Mouse (Mus musculus) urinary bladder, postnatal 4 days (tissue): ENCODE results near the gene Clip2.

Experiments used
- DNase-seq, 2 experiments: peaks; one replicate each; pipeline ENCODE4 v3.0.0; 2021 to 2022; ENCODE audit warnings: low spot score in 2 of 2

Gene Clip2

DNA sequence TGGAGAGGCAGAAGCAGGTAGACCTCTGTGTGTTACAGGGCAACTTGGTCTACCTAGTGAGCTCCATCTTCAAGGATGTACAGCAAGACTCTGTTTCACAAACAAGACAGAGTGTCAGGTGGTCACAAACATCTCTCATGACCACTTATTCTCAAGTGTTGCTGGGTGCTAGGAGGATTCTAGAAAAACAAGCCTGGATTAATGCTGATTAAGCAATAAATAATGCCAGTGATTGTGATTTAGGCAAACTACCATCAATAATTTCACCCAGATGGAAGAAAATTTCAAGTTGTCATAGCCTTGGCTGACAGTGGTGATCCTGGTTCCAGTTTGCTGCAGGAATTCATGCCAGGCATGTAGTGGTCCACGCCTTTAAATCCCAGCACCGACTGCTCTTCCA is 12.0 kb upstream of the Clip2 start:
- DNase-seq, result no peak

DNA sequence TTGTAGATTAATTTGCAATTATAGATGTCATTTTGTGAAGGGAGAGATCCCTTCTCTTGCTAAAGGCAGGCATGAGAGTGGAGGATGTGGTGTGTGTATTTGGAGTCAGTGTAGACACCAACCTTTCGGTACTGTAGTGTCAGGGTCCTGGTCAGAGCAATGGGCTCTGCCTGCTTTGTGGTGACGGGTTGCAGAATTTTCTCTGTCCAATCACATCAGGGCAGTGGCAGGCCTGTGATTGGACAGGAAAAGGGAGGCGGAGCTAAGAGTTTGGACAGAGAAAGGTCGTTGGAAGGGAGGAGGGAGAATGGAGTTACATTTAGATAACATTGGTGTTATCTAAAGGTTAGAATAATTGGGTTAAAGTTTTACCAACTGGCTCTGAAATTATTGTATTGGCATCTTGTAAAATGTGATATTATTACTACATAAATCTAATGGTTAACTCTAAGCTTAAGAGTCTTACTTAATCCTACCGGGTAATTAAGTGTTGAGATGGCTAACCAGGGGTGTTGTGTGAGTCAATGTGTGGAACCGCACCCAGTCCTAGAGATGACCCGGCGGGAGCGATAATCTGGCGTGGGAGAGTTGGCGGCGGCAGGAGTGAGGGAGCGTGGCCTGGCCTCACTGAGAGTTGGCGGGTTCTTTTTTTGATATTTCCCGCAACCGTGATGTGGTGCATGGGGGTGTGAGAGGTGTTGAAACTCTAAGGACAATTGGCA is 8.4 kb upstream of the Clip2 start:
- DNase-seq, result no peak

DNA sequence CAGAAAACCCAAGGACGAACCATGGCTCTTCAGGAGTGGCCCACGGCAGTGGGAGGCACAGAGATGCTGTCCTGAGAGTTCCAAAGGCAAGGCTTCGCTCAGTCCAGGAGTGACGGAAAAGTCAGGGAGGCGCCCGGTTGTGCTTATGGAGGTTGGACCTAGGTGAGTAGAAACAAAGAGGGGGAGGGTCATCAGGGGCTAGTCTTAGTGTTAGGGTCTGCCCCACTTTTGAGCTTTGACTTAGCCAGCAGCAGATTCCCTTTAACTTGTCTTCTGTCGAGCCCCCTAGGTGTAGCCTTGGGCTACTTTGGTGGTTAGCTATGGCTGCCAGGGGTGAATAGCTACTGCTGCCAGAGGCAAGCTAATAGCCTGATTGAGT is 7.8 kb upstream of the Clip2 start, which contains the start of gene Syna:
TSS of gene Syna (minus strand) at position 101 of the 379 bp plus-strand sequence.
- no peak for DNase-seq

DNA sequence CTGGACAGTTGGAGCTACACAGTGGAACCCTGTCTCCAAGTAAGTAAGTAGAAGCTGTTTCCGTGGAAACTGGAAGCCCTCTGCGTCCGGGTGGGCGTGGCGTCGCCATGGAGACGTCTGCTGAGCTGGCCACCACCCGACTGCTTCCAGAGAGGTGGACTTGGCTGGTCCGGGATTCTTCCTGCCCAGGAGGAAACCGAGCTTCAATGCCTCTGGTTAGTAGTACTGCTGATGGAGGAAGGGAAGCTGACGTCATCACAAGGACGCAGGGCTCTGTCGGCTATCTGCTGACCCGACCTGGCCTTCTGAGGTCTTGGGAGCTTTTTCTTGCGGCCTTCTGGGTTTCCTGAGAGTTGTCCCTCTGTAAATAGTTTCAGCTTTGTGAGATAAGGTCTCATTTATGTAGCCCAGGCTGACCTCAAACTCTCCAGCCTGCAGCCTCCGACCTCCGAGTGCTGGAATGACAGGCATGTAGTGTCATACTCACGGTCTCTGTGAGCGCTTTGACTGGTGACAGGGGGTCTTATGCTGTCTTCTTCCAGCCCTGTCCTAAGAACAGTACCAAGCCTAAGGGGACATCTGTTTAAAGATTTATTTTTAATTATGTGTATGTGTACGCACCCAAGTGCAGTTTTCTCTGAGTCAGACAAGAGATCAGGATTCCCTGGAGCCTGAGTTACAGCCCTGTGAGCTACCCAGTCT is 3.4 kb upstream of the Clip2 start:
- DNase-seq, result peak; percentile 55 to 72

- DNase-seq, result no peak
Measured at GRCm38 (mm10) chr5:134553951-134554546, 1.8 kb upstream of the Clip2 start.

GRCm38 (mm10) chr5:134551233-134552109 is 763 bp downstream of the Clip2 start:
- no peak for DNase-seq

- DNase-seq, result no peak
Measured at GRCm38 (mm10) chr5:134550836-134551232, 1.4 kb downstream of the Clip2 start.

- no peak for DNase-seq
Measured at GRCm38 (mm10) chr5:134549640-134550168, 2.5 kb downstream of the Clip2 start.

GRCm38 (mm10) chr5:134548306-134548705 is 3.9 kb downstream of the Clip2 start:
- no peak for DNase-seq

DNA sequence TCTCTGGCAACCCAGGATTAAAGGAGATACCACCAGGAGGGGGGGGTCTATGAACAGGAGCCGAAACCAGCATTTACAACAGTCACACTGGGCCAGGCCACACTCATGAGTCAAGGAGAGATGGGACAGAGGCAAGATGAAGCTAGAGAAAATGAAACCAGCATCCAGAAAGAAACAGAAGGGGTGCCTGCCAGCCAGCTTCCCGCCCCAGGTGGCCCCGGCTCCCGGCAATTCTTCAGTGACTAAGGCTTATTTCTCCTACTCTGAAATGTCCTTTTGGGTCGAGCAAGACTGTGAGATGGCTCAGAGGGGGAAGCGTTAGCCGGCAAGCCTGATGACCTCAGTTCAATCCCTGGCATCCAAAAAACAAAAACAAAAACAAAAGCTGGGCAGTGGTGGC is 5.4 kb downstream of the Clip2 start:
- DNase-seq, result no peak

GRCm38 (mm10) chr5:134545242-134545629 is 7.0 kb downstream of the Clip2 start:
- no peak for DNase-seq

DNA sequence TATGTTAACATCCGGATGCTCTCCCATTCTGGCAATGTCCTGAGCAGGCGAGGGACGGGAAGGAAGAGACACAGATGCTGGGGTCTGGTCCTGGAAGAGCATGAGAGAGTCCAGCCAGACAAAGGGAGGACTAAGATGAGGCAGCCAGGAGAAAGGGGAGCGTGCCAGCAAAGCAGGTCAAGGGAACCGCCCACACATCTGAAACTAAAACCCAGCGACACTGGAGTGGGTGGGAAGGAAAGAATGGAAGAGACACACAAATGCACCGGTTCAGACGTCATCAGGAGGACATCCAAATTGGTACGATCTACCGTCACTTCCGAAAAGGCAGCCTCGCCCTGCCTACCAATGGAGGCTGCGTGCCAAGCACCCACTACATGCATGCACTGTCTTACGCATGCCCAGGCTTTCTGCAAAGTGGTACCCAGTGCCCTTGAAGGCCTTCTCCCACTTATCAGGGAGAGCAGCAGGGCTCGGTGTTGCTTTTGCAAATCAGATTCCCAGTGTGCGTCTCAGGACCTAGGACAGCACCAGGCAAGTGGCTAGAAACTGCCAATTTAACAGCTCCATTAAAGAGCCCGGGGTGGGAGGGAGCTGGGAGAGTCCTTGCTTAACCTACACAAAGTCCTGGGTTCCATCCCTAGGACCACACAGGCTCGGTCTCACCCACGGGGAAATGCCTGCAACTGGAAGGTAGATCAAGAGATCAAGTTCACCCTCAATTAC is 7.6 kb downstream of the Clip2 start:
- DNase-seq, result no peak

DNA sequence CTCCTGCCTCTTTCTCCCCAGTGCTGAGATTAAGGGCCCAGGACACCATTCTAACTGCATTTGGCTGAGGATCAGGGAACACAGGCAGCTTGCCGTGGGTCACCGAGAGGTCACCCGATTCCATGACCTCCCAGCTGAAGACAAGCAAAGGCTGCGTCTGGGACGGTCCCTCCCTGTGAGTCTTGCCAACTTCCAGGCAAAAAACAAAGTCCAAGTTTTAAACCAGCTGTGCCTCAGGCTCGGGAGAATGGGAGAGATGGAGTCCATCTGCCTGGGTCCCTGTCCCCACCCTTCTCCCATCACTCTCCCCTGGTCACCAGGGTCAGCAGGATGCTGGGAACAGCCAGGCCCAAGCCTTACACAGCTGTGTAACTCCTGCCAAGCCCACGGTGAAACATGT is 10.6 kb downstream of the Clip2 start:
- DNase-seq, result peak in 1 of 2 experiments; percentile 70

GRCm38 (mm10) chr5:134540881-134541280 is 11.4 kb downstream of the Clip2 start:
- no peak for DNase-seq

GRCm38 (mm10) chr5:134539891-134540290 is 12.3 kb downstream of the Clip2 start:
- peak in 1 of 2 experiments; percentile 55 for DNase-seq

- no peak for DNase-seq
Measured at GRCm38 (mm10) chr5:134536036-134536435, 16.2 kb downstream of the Clip2 start.

DNA sequence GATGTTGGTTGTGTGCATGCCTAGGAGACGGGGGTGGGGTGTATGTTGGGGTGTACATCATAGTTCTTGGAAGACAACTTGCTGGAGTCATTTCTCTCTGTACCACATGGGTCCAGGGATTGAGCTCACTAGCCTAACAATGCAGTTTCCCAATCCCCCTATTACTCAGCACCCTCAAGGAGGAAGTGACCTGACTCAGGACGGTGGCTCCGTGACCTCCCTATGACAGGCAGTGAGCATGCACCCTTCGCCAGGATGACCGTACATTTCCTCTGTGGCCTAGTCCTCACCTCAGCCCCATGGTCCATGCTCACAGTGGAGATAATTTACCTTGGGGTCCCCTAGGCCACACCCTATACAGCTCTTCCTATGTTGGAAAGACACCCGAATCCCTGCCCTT is 19.8 kb downstream of the Clip2 start:
- no peak for DNase-seq

DNA sequence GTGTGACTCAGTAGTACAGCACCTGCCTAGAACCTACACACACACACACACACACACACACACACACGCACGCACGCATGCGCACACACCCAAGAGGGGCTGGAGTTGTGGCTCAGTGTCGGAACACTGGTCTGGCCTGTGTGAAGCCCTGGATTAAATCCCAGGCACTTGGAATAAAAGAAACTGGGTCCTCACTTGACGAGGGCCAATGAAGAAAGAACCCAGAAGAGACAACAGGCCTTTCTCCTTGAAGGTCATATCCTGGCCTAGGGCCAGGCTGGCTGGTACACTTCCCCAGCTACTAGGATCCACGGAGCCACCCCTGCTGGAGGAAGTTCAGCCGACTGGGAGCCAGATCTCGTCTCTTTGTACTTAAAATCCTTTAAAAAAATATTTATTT is 20.6 kb downstream of the Clip2 start:
- no peak for DNase-seq

DNA sequence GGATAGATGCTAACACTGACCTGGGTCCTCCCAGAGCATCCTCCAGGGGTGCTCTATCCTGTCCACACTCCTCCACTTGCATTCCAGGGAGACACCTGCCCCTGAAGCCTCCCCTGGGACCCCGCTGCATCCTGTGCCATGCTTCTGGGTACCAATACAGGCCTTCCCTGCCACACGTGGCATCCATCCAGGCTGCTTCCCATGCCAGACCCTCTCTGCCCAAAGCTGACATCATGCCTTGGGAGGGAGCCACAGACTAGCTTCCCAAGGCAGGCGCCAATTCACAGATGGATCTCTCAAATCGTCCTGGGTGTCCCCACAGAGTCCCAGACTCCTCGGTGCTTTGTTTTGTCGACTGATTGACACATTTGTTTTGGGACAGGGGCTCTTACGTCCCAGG is 21.4 kb downstream of the Clip2 start:
- DNase-seq, result no peak

GRCm38 (mm10) chr5:134528488-134528887 is 23.7 kb downstream of the Clip2 start:
- DNase-seq, result no peak
